Mouse (Mus musculus): ENCODE data around the gene Serpine1.

- TF ChIP-seq CTCF (IDR thresholded peaks at IDR 0.05; ENCODE audit: low read depth, low read length) = no peak
- no peak for TF ChIP-seq GATA1 (IDR thresholded peaks at IDR 0.05; ENCODE audit: borderline replicate concordance, low read length)
Observed at GRCm38 (mm10) chr5:137051125-137051524, 20.9 kb downstream of the Serpine1 start.
